Mouse (Mus musculus) neural tube, embryonic 15.5 days (tissue): ENCODE measurements around the gene 4930550C14Rik. TPM values are rescaled to one million over a fixed set of nuclear protein-coding genes. Genes with fewer than 3 reads are reported as not detected.

Source experiments
- microRNA-seq: library from miRNA; unstranded; fragments of <30 nt; microRNA quantifications from one replicate; pipeline ENCODE4, GENCODE M21; 2017
- polyA plus RNA-seq: library from polyadenylated mRNA; unstranded; fragments of >200 nt; fragmentation: Nextera tagmentation; extraction: Ambion mirVana; gene quantifications from 2 replicates; pipeline ENCODE4 v1.2.1, GENCODE M21; 2015

4930550C14Rik gene
- polyA plus RNA-seq, 1 experiment from 2014 or later, result 0.56 TPM

Small RNAs within 50 kb of the gene (microRNA-seq; reads per million reads assigned to microRNA genes)
- gene Mir130c, result not detected

Other genes starting within 250 kb of the 4930550C14Rik start
- 23.4 and 27.1 TPM in 2 replicates for gene Ddx10, start 154.3 kb upstream of the 4930550C14Rik start, polyA plus RNA-seq
- gene Exph5, start 100.7 kb upstream of the 4930550C14Rik start, polyA plus RNA-seq, result 0.38 and 0.66 TPM in 2 replicates
- gene Kdelc2, start 18.3 kb upstream of the 4930550C14Rik start, polyA plus RNA-seq, result 7.6 and 10.2 TPM in 2 replicates
- gene Atm, start 134.4 kb downstream of the 4930550C14Rik start, polyA plus RNA-seq, result 9.2 and 11.8 TPM in 2 replicates
- 9.0 and 10.7 TPM in 2 replicates for gene Npat, start 134.7 kb downstream of the 4930550C14Rik start, polyA plus RNA-seq
- 173 and 180 TPM in 2 replicates for gene Acat1, start 208.1 kb downstream of the 4930550C14Rik start, polyA plus RNA-seq